Comparison of ENCODE assay signal across 26 mouse cellular contexts in genomic region chr14:46848736-46849135, GRCm38 (mm10). TPM values are rescaled to one million over a fixed set of nuclear protein-coding genes. Genes with fewer than 3 reads are reported as not detected.
"Had no signal": no experiment of that assay in that cellular context is flagged by ENCODE, and none has a peak within 500 bp of the region (broad histone marks: within the 10 kb centered on the region; RNA-seq: fewer than 3 reads in every experiment).

No protein-coding gene starts in this region.

- H3K4me3 ChIP-seq: embryonic facial prominence, embryonic 10.5 days; embryonic facial prominence, embryonic 12.5 days; embryonic facial prominence, embryonic 13.5 days; embryonic facial prominence, embryonic 15.5 days; erythroblast, embryonic 14.5 days; forebrain, embryonic 10.5 days; forebrain, embryonic 12.5 days; forebrain, embryonic 13.5 days; forebrain, embryonic 15.5 days; gastrocnemius, adult 2 months; heart, adult 2 months; heart, embryonic 10.5 days had no signal

- H3K27me3 ChIP-seq: embryonic facial prominence, embryonic 12.5 days; embryonic facial prominence, embryonic 13.5 days; embryonic facial prominence, embryonic 15.5 days; forebrain, embryonic 12.5 days; forebrain, embryonic 13.5 days; forebrain, embryonic 15.5 days had no signal

- H3K27ac ChIP-seq: embryonic facial prominence, embryonic 10.5 days; embryonic facial prominence, embryonic 12.5 days; embryonic facial prominence, embryonic 13.5 days; embryonic facial prominence, embryonic 15.5 days; forebrain, embryonic 10.5 days; forebrain, embryonic 12.5 days; forebrain, embryonic 13.5 days; forebrain, embryonic 15.5 days; gastrocnemius, adult 2 months; heart, adult 2 months; heart, embryonic 10.5 days had no signal

- H3K4me1 ChIP-seq: embryonic facial prominence, embryonic 10.5 days; embryonic facial prominence, embryonic 12.5 days; embryonic facial prominence, embryonic 13.5 days; embryonic facial prominence, embryonic 15.5 days; forebrain, embryonic 10.5 days; forebrain, embryonic 12.5 days; forebrain, embryonic 13.5 days; forebrain, embryonic 15.5 days had no signal

- DNase-seq: cerebellum, adult 9-10 months; cerebellum, adult 9-11 months; cerebellum, postnatal 10 days; cerebellum, postnatal 14 days; cerebellum, postnatal 25 days; cerebellum, postnatal 36 days; embryo, embryonic 11 days; forebrain, postnatal 0 days; gastrocnemius, adult 2 months; gastrocnemius, postnatal 10 days; gastrocnemius, postnatal 14 days; gastrocnemius, postnatal 25 days; gastrocnemius, postnatal 36 days; heart, adult 18-20 months; heart, adult 2 months had no signal

- H3K9ac ChIP-seq: embryonic facial prominence, embryonic 12.5 days; embryonic facial prominence, embryonic 13.5 days; embryonic facial prominence, embryonic 15.5 days; forebrain, embryonic 12.5 days; forebrain, embryonic 13.5 days; forebrain, embryonic 15.5 days; forebrain, postnatal 0 days had no signal

- H3K36me3 ChIP-seq: forebrain, embryonic 15.5 days had no signal

- H3K9me3 ChIP-seq: embryonic facial prominence, embryonic 10.5 days; embryonic facial prominence, embryonic 12.5 days; embryonic facial prominence, embryonic 13.5 days; embryonic facial prominence, embryonic 15.5 days; forebrain, embryonic 10.5 days; forebrain, embryonic 12.5 days; forebrain, embryonic 13.5 days; forebrain, embryonic 15.5 days; heart, embryonic 10.5 days had no signal

- H3K4me2 ChIP-seq: embryonic facial prominence, embryonic 12.5 days; embryonic facial prominence, embryonic 13.5 days; embryonic facial prominence, embryonic 15.5 days; forebrain, embryonic 12.5 days; forebrain, embryonic 13.5 days; forebrain, embryonic 15.5 days had no signal

RNA-seq across cellular contexts. Expression of gene Samd4, which starts 33.9 kb away (rescaled TPM):
- total RNA-seq: granulocyte monocyte progenitor cell, adult 5-6 weeks had no signal
